In genomic region chr9:65793086-65793485, GRCm38 (mm10) we compare ENCODE assay signal across 10 mouse cellular contexts. TPM values are rescaled to one million over a fixed set of nuclear protein-coding genes. Genes with fewer than 3 reads are reported as not detected.
DNase-seq lines count a peak whose midpoint lies in the region.
"Had no signal": no experiment of that assay in that cellular context is flagged by ENCODE, and none has a peak within 500 bp of the region (broad histone marks: within the 10 kb centered on the region; RNA-seq: fewer than 3 reads in every experiment).

No protein-coding gene starts in this region.

- intact Hi-C loops in left cerebral cortex, postnatal 4 days (cut with DNase I), result no loop called here
- intact Hi-C loops in left cerebral cortex, postnatal 14 days (cut with DNase I), result no loop called here

- DNase-seq in gastrocnemius, postnatal 10 days, result peak; percentile 5
- no peak for DNase-seq in gastrocnemius, adult 8-10 months (ENCODE audit: low spot score in 2 of 2)
- peak; percentile 70 for DNase-seq in left cerebral cortex, postnatal 4 days
- no peak for DNase-seq in left cerebral cortex, postnatal 14 days (ENCODE audit: low spot score in 2 of 2)
- DNase-seq in brain, adult 2 months (ENCODE audit: low read depth, low spot score), result peak; percentile 73
- peak; percentile 48 for DNase-seq in layer of hippocampus, adult 9-11 months
- DNase-seq in ovary, postnatal 10 days (ENCODE audit: low spot score), result no peak
- DNase-seq: adrenal gland, postnatal 14 days; cerebellum, postnatal 25 days; heart, postnatal 10 days had no signal

RNA-seq across cellular contexts. Expression of gene Zfp609, which starts 34.3 kb away (rescaled TPM):
- total RNA-seq in gastrocnemius, postnatal 10 days (2021), result 10 to 100 TPM; 23.0 to 28.2 TPM
- total RNA-seq in gastrocnemius, adult 8-10 months (2022), result 10 to 100 TPM; 15.8 to 18.8 (median 17.6) TPM
- total RNA-seq in left cerebral cortex, postnatal 4 days (2021), result 10 to 100 TPM; 59.4 to 65.0 TPM
- total RNA-seq in left cerebral cortex, postnatal 14 days (2021), result 10 to 100 TPM; 38.1 to 38.4 TPM

Comparison
In these comparisons a context has a peak if more than half of its experiments do, and no peak if none do; other contexts are left out.
1. DNase-seq: peak in gastrocnemius, postnatal 10 days (single experiment), left cerebral cortex, postnatal 4 days (single experiment), brain, adult 2 months (single experiment) and layer of hippocampus, adult 9-11 months (single experiment); none in gastrocnemius, adult 8-10 months (0 of 2), left cerebral cortex, postnatal 14 days (0 of 2) and ovary, postnatal 10 days (single experiment).